Mouse (Mus musculus): Measurements from ENCODE around the gene Slc5a11. TPM values are rescaled to one million over a fixed set of nuclear protein-coding genes. Genes with fewer than 3 reads are reported as not detected.

The Slc5a11 gene
- total RNA-seq, 1 experiment from 2014 or later: not detected

DNA sequence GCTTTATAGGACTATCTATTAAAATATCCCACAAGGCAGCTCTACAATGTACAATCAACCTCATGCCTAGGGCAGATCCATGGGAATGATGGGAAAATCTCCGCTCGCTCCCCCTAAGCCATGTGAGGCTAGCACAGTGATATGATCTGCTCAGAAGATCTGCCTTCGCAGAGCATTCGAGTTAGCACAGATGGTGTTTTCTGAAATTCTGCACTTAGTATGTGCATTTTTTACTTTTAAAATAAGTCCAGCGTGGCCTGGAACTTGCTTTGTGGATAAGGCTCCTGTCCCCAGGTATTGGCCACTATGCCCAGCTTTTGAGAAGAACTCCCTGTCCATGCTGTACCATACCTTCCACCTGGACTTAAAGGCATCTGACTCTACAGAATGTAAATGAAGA is 71.3 kb downstream of the Slc5a11 start:
- DNase-seq: no peak

GRCm38 (mm10) chr7:123287903-123288302 is 73.3 kb downstream of the Slc5a11 start:
- DNase-seq: no peak

DNA sequence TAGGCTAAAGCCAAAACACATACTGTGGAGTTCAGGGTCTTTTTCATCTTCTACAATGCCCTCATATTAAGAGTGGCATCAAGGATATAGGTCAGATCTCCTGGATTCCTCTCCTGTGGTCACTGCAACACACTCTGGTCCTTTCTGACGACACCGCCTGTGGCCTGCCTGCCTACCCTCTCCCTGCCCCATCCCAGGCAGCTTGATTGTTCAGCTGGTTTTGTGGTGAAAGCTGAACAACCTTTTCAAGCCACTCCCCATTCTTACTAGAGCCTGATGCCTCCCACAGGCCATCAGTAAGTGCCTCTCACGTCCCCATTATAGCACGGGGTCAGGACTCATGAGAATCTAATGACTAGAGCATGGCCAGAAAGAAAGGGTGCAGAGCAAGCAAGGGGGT is 74.6 kb downstream of the Slc5a11 start:
- DNase-seq: no peak

DNA sequence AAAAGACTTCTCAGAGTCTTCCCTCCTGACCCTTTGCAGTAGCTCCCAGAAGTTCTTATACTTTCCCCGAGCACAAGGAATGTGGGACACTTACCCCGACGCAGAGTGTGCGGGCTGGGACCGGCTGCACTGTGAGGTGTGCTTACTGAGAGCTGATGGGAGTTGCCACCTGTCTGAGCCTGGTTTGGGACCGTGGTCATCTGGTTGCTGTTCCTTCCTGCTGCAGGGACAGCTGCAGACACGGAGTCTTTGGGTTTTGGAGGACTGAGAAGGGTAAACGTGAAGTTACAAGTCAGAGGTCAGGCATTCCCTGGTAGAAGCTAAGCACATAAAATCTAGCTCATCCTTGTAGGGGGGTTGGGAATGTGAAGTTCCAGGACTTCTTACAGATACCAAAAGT is 77.4 kb downstream of the Slc5a11 start:
- DNase-seq: no peak

DNA sequence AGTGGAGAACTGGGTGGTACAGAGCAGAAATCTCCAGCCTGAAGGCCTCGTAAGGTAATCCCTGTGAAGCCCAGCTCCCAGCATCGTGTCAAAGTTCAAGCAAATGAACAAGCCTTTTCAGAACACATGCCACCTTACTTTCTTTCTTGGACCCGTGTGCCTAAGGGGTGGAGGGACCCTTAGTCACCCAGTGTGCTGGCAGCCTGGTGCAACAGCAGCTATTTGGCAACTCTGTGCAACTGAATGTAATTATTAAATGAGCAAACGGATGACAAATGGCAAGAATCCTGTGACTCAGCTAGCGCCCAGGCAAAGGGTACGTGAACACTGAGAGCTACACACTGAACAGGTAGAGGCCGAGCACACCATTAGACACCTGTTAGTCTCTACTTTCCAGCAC is 79.3 kb downstream of the Slc5a11 start:
- DNase-seq: peak; percentile 13

DNA sequence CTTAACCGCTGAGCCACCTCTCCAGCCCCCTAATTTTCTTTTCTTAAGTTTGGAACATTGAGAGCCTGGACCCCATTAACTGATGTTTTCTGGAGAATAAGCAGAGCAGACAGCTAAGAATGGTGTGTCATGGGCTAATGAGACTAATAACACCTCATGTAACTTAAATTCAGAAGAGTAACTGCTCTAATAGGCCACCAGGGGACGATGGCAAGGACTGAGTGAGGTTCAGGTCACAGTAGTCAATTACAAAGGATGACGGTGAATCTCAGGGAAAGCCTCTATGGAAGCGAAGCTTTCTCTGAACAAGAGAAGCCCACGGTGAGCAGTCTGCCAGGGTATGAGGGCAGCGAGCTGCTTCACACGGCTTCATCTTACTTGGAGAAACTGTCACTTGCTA is 80.8 kb downstream of the Slc5a11 start:
- DNase-seq: no peak

GRCm38 (mm10) chr7:123296097-123296496 is 81.5 kb downstream of the Slc5a11 start:
- no peak for DNase-seq

DNA sequence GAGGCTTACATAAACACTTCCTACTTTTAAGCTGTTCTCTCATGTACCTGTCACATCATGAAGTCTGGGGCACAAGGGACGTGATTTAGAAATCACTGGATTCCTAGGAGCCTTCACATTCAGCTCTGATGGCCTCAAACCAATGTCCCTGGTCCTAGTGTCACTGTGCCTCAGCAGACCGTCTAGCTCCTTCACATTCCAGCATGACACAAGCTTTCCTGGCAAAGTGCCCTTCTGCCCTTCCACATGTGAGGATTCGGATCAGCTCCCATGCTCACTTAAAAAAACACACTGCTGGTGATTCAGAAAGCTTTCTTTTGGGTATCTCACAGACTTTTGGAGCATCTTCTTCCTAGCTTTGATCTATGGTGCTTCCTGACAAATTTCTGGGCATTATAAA is 83.6 kb downstream of the Slc5a11 start:
- DNase-seq: peak; percentile 74

DNA sequence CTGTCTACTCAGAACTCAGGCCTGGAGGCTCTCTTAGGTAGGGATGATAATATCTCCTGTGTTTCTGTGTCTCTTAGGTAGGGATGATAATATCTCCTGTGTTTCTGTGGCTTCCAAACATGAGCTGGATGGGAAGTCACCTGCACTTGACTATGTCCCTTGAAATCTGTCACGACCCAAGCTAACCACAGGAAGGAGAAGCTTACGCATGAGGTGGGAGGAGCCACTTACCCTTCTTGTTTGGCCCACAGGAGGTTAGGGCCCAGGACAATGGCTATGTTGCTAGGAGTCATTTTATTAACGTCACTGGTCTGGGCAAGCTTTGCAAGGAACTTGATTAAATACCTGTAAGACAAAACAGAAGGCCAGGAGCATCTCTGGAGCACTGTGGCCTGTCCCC is 85.7 kb downstream of the Slc5a11 start:
- DNase-seq: no peak

GRCm38 (mm10) chr7:123305397-123305796 is 90.8 kb downstream of the Slc5a11 start:
- DNase-seq: no peak

- no peak for DNase-seq
Measured at GRCm38 (mm10) chr7:123307236-123307635, 92.7 kb downstream of the Slc5a11 start.

GRCm38 (mm10) chr7:123307887-123308558 is 93.4 kb downstream of the Slc5a11 start:
- DNase-seq: no peak

DNA sequence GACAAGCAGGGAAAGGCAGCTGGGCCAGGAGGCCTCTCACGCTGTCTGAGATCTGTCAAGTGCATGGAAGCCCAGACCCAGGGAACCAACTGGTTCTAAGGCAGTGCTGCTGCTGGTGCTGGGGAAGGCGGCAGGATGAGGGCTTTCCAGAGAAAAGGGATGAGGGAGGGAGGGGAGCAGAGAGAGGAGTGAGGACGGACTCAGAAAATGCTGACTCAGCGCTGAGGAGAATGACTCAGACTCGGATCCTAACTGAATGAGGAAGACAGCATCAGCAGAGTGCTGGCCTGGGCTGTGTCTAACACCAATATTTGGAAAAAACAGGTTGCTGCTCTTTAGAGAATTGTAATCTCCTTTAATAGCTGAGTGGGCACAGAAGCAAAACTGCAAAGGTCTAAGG is 97.3 kb downstream of the Slc5a11 start:
- peak; percentile 35 for DNase-seq

- DNase-seq: no peak
Measured at GRCm38 (mm10) chr7:123312738-123313137, 98.2 kb downstream of the Slc5a11 start.

DNA sequence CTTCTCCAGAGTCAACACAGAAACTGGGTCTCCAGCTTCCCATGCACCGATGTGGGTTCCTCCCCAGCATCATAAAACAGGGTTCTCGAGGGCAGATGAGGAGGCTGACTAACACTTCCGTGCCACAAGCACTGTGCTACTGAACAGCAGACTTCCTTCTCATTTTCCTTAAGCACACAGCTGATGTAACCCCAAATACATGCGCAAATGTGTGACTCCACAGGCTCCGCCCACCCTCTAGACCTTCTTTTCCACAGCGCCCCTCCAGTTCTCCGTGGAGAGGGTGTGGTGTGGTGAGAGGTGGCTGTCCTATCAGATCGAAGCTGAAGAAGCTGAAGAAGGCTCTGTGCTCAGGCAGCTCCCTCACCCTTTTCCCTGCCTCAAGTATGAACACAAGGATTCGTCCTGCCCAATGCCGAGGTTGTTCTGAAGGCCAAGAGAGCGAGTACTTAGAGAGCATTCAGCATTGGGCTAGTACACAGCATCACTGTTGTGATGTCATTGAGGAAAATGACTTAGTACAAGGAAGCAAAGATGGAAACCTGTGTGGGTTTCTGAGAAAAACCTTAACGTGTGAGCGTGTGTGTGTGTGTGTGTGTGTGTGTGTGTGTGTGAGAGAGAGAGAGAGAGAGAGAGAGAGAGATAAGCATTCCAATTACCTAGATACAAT is 108.0 kb downstream of the Slc5a11 start:
- DNase-seq: no peak

Other genes with a start within 250 kb of the Slc5a11 start
- gene Rbbp6, start 249.1 kb upstream of the Slc5a11 start, total RNA-seq (2021): 63.4 and 65.4 TPM in 2 replicates
- gene Tnrc6a, start 90.9 kb upstream of the Slc5a11 start, total RNA-seq (2021): 52.4 and 64.5 TPM in 2 replicates
- 20.9 and 34.2 TPM in 2 replicates for gene Lcmt1, start 155.0 kb downstream of the Slc5a11 start, total RNA-seq (2021)
- gene Arhgap17, start 155.1 kb downstream of the Slc5a11 start, total RNA-seq (2021): 70.8 and 76.6 TPM in 2 replicates
- gene Aqp8, start 247.5 kb downstream of the Slc5a11 start, total RNA-seq (2021): not detected in 2 replicates

Data from adrenal gland, postnatal 25 days (tissue).